Mouse (Mus musculus) spleen, embryonic (tissue): ENCODE data around the gene Slc7a10.
"Not testable (repeated sequence)": the region's sequence is repeated elsewhere in the genome, so short reads cannot be mapped to it uniquely, and the experiment has no call there.

ENCODE experiments used
- CTCF ChIA-PET: fragments of 350-600 bp; sonication (Branson Sonifier 250); formaldehyde crosslinking; loops from one replicate; lab custom pipeline; 2022; lab: Charles Lee

Slc7a10 gene

GRCm38 (mm10) chr7:35237935-35238334, 51.8 kb downstream of the Slc7a10 start:
- CTCF ChIA-PET = not testable (repeated sequence)
